Mouse (Mus musculus): ENCODE data around the gene Gm21149. TPM values are rescaled to one million over a fixed set of nuclear protein-coding genes. Genes with fewer than 3 reads are reported as not detected.

Gene Gm21149
- polyA plus RNA-seq (2012; rRNA removed; ENCODE audit: low replicate concordance): not detected in 2 replicates

DNA sequence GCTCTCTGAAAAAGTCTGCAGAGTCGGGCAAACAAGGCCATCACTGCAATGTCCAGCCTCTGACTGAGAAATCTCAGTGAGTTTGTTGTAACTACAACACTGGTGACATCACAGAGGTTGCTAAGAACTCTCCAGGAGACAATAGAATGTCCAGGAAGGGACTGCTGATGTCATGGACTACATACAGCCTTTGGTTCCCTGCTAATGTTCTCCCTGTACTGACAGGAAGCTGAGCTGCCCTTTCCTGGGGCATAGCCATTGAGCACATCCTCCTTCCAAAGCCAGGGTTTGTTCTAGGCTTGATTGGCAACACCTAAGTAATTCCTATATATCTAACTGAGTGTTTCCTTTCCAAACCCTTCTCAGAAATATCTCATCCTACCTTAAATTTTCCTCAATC lies at the start of gene Gm21149:
Gene Gm21149 (minus strand): TSS at position 101 of the 400 bp plus-strand sequence.

Other genes with a start within 250 kb of the Gm21149 start
- not detected in 2 replicates for gene Gm21190, start 52.7 kb upstream of the Gm21149 start, polyA plus RNA-seq (2012; rRNA removed; ENCODE audit: low replicate concordance)
- gene Gm21083, start 100.8 kb upstream of the Gm21149 start, polyA plus RNA-seq (2012; rRNA removed; ENCODE audit: low replicate concordance): not detected in 2 replicates
- not detected in 2 replicates for gene Speer4d, start 142.5 kb upstream of the Gm21149 start, polyA plus RNA-seq (2012; rRNA removed; ENCODE audit: low replicate concordance)
- gene 4930572O03Rik, start 180.5 kb upstream of the Gm21149 start, polyA plus RNA-seq (2012; rRNA removed; ENCODE audit: low replicate concordance): not detected in 2 replicates
- not detected in 2 replicates for gene Speer4c, start 237.7 kb upstream of the Gm21149 start, polyA plus RNA-seq (2012; rRNA removed; ENCODE audit: low replicate concordance)